Mouse (Mus musculus) embryonic facial prominence, embryonic 12.5 days (tissue): Measurements from ENCODE around the gene Zbtb16. TPM values are rescaled to one million over a fixed set of nuclear protein-coding genes. Genes with fewer than 3 reads are reported as not detected.
A peak's percentile ranks its signal among the peaks of the same experiment; 100 is the strongest.

Experiments used
- ATAC-seq: fragments of 200-750 bp; cut with Nextera tagmentation; 2 replicates; pipeline ENCODE4 v1.8.0; 2017; ENCODE audit not compliant: insufficient number of reproducible peaks, insufficient read depth, low FRiP score, low TSS enrichment
- H3K27ac ChIP-seq: fragments of 300-500 bp; sonication (generic); 2 replicates; pipeline ENCODE4 v1.5.1; 2016; ENCODE audit warnings: mild to moderate bottlenecking
- H3K27me3 ChIP-seq: fragments of 300-500 bp; sonication (generic); 2 replicates; pipeline ENCODE4 v1.6.1; 2016; ENCODE audit warnings: mild to moderate bottlenecking, moderate library complexity
- H3K36me3 ChIP-seq: fragments of 300-500 bp; sonication (generic); 2 replicates; pipeline ENCODE4 v1.6.1; 2016; ENCODE audit warnings: mild to moderate bottlenecking
- H3K4me1 ChIP-seq: fragments of 300-500 bp; sonication (generic); 2 replicates; pipeline ENCODE4 v1.6.1; 2016
- H3K4me2 ChIP-seq: fragments of 300-500 bp; sonication (generic); replicated peaks from 2 replicates; pipeline ENCODE4 v1.6.1; 2016; ENCODE audit warnings: mild to moderate bottlenecking, moderate library complexity
- H3K4me3 ChIP-seq: fragments of 300-500 bp; sonication (generic); 2 replicates; pipeline ENCODE4 v1.5.1; 2016; ENCODE audit warnings: mild to moderate bottlenecking
- H3K9ac ChIP-seq: fragments of 300-500 bp; sonication (generic); 2 replicates; pipeline ENCODE4 v1.6.1; 2016; ENCODE audit warnings: mild to moderate bottlenecking, moderate library complexity
- H3K9me3 ChIP-seq: fragments of 300-500 bp; sonication (generic); 2 replicates; pipeline ENCODE4 v1.6.1; 2016; ENCODE audit warnings: mild to moderate bottlenecking, moderate library complexity
- WGBS: fragments of 180-500 bp; shearing (Covaris S2); methylation state at CpG from one replicate; pipeline ENCODE4 v1.1.7; 2016; 5-methylcytosine and 5-hydroxymethylcytosine counted together
- polyA plus RNA-seq: library from polyadenylated mRNA; unstranded; fragments of >200 nt; fragmentation: Nextera tagmentation; extraction: Ambion mirVana; gene quantifications from 2 replicates; pipeline ENCODE4 v1.2.1, GENCODE M21; 2016

Zbtb16 gene
- polyA plus RNA-seq, 1 experiment from 2014 or later, result 4.1 TPM

- H3K4me1 ChIP-seq, result no peaks in the 10 kb centered on the region
- no peak overlapping the region for H3K4me3 ChIP-seq
- 85% methylated on average over 6 of the region's 6 CpGs for WGBS
- no peaks in the 10 kb centered on the region for H3K9me3 ChIP-seq
- H3K4me2 ChIP-seq, result no peak overlapping the region
- no peaks in the 10 kb centered on the region for H3K36me3 ChIP-seq
- no peak for ATAC-seq
- H3K27me3 ChIP-seq, result no peaks in the 10 kb centered on the region
- no peak overlapping the region for H3K9ac ChIP-seq
- H3K27ac ChIP-seq, result no peak overlapping the region
These were observed 146.9 kb downstream of the Zbtb16 start for GRCm38 (mm10) chr9:48688859-48689717.

GRCm38 (mm10) chr9:48687891-48688290 is 148.1 kb downstream of the Zbtb16 start:
- Histone ChIP-seq H3K9me3 (no peaks in the 10 kb centered on the region), H3K9ac (no peak overlapping the region), H3K4me1 (no peaks in the 10 kb centered on the region), H3K4me3 (no peak overlapping the region), H3K36me3 (no peaks in the 10 kb centered on the region), H3K4me2 (no peak overlapping the region), H3K27me3 (no peaks in the 10 kb centered on the region), H3K27ac (no peak overlapping the region)
- 89% methylated on average over 7 of the region's 7 CpGs for WGBS
- no peak for ATAC-seq

- Histone ChIP-seq H3K27ac (no peak overlapping the region), H3K4me1 (no peaks in the 10 kb centered on the region), H3K4me3 (no peak overlapping the region), H3K36me3 (no peaks in the 10 kb centered on the region), H3K9ac (no peak overlapping the region), H3K4me2 (no peak overlapping the region), H3K9me3 (no peaks in the 10 kb centered on the region), H3K27me3 (no peaks in the 10 kb centered on the region)
- ATAC-seq, result no peak
- 81% methylated on average over 7 of the region's 7 CpGs for WGBS
These were observed 150.3 kb downstream of the Zbtb16 start for GRCm38 (mm10) chr9:48685721-48686120.

- peaks cover 3% of the 10 kb centered on the region for H3K4me1 ChIP-seq
- no peak for ATAC-seq
- no peak overlapping the region for H3K4me3 ChIP-seq
- H3K27me3 ChIP-seq, result no peaks in the 10 kb centered on the region
- no peak overlapping the region for H3K27ac ChIP-seq
- no peak overlapping the region for H3K9ac ChIP-seq
- no peaks in the 10 kb centered on the region for H3K9me3 ChIP-seq
- H3K36me3 ChIP-seq, result no peaks in the 10 kb centered on the region
- WGBS, result 89% methylated on average over 5 of the region's 5 CpGs
- no peak overlapping the region for H3K4me2 ChIP-seq
These were observed 151.9 kb downstream of the Zbtb16 start for GRCm38 (mm10) chr9:48684144-48684543.

GRCm38 (mm10) chr9:48681193-48681592 is 154.8 kb downstream of the Zbtb16 start:
- Histone ChIP-seq H3K9ac (no peak overlapping the region), H3K36me3 (no peaks in the 10 kb centered on the region), H3K9me3 (no peaks in the 10 kb centered on the region), H3K4me2 (no peak overlapping the region), H3K27ac (no peak overlapping the region), H3K4me3 (no peak overlapping the region), H3K4me1 (peaks cover 14% of the 10 kb centered on the region), H3K27me3 (0 out of 2 replicates have a peak, but pooled peaks cover 6% of the 10 kb centered on the region)
- ATAC-seq, result no peak
- WGBS, result 89% methylated on average over 8 of the region's 8 CpGs

GRCm38 (mm10) chr9:48678426-48679358 is 157.3 kb downstream of the Zbtb16 start:
- peak overlapping the region; percentile 66 for H3K27ac ChIP-seq
- no peak overlapping the region for H3K9ac ChIP-seq
- H3K9me3 ChIP-seq, result no peaks in the 10 kb centered on the region
- H3K4me2 ChIP-seq, result peak overlapping the region; percentile 27; the same call in 1 of the 2 replicates
- 0 out of 2 replicates have a peak, but pooled peaks cover 6% of the 10 kb centered on the region for H3K27me3 ChIP-seq
- no peak for ATAC-seq
- H3K4me3 ChIP-seq, result no peak overlapping the region
- no peaks in the 10 kb centered on the region for H3K36me3 ChIP-seq
- peaks cover 34% of the 10 kb centered on the region for H3K4me1 ChIP-seq
- whole genome bisulfite sequencing, result 18% methylated on average over 19 of the region's 19 CpGs

GRCm38 (mm10) chr9:48675151-48675790 is 160.8 kb downstream of the Zbtb16 start:
- Histone ChIP-seq H3K27ac (no peak overlapping the region), H3K27me3 (0 out of 2 replicates have a peak, but pooled peaks cover 6% of the 10 kb centered on the region), H3K9ac (0 out of 2 replicates have a peak overlapping the region, but pooled peaks have one; percentile 16), H3K36me3 (no peaks in the 10 kb centered on the region), H3K4me3 (no peak overlapping the region), H3K4me2 (no peak overlapping the region), H3K4me1 (peaks cover 38% of the 10 kb centered on the region), H3K9me3 (no peaks in the 10 kb centered on the region)
- peak; percentile 71 for ATAC-seq
- 14% methylated on average over 11 of the region's 11 CpGs for whole genome bisulfite sequencing

GRCm38 (mm10) chr9:48674359-48675015 is 161.5 kb downstream of the Zbtb16 start:
- no peaks in the 10 kb centered on the region for H3K9me3 ChIP-seq
- peaks cover 38% of the 10 kb centered on the region for H3K4me1 ChIP-seq
- H3K27me3 ChIP-seq, result 0 out of 2 replicates have a peak, but pooled peaks cover 6% of the 10 kb centered on the region
- no peaks in the 10 kb centered on the region for H3K36me3 ChIP-seq
- no peak overlapping the region for H3K4me2 ChIP-seq
- WGBS, result 7% methylated on average over 11 of the region's 11 CpGs
- no peak overlapping the region for H3K27ac ChIP-seq
- H3K4me3 ChIP-seq, result no peak overlapping the region
- peak overlapping the region; percentile 16; the same call in 1 of the 2 replicates for H3K9ac ChIP-seq
- ATAC-seq, result no peak

- Histone ChIP-seq H3K4me2 (no peak overlapping the region), H3K27ac (0 out of 2 replicates have a peak overlapping the region, but pooled peaks have one; percentile 32)
These were observed 162.2 kb downstream of the Zbtb16 start for GRCm38 (mm10) chr9:48673804-48674203.

GRCm38 (mm10) chr9:48673213-48673612 is 162.8 kb downstream of the Zbtb16 start:
- Histone ChIP-seq H3K4me3 (no peak overlapping the region), H3K36me3 (no peaks in the 10 kb centered on the region), H3K4me2 (no peak overlapping the region), H3K9me3 (no peaks in the 10 kb centered on the region), H3K27me3 (0 out of 2 replicates have a peak, but pooled peaks cover 6% of the 10 kb centered on the region), H3K27ac (no peak overlapping the region), H3K9ac (no peak overlapping the region), H3K4me1 (peaks cover 27% of the 10 kb centered on the region)
- WGBS, result 67% methylated on average over 6 of the region's 6 CpGs
- no peak for ATAC-seq

More at GRCm38 (mm10) chr9:48673804-48674203, 162.2 kb downstream of the Zbtb16 start:
- H3K27me3 ChIP-seq, result 0 out of 2 replicates have a peak, but pooled peaks cover 6% of the 10 kb centered on the region
- WGBS, result 40% methylated on average over 5 of the region's 5 CpGs
- H3K4me1 ChIP-seq, result peaks cover 32% of the 10 kb centered on the region
- no peaks in the 10 kb centered on the region for H3K36me3 ChIP-seq
- ATAC-seq, result no peak
- no peak overlapping the region for H3K4me3 ChIP-seq
- H3K9me3 ChIP-seq, result no peaks in the 10 kb centered on the region
- no peak overlapping the region for H3K9ac ChIP-seq

- Histone ChIP-seq H3K27ac (no peak overlapping the region), H3K36me3 (no peaks in the 10 kb centered on the region), H3K9ac (no peak overlapping the region), H3K27me3 (no peaks in the 10 kb centered on the region), H3K9me3 (no peaks in the 10 kb centered on the region), H3K4me2 (no peak overlapping the region), H3K4me1 (peaks cover 24% of the 10 kb centered on the region), H3K4me3 (no peak overlapping the region)
- ATAC-seq, result no peak
These were observed 164.2 kb downstream of the Zbtb16 start for GRCm38 (mm10) chr9:48671841-48672240.
